Comparison of ENCODE assay signal across 29 mouse cellular contexts in the genomic region with DNA sequence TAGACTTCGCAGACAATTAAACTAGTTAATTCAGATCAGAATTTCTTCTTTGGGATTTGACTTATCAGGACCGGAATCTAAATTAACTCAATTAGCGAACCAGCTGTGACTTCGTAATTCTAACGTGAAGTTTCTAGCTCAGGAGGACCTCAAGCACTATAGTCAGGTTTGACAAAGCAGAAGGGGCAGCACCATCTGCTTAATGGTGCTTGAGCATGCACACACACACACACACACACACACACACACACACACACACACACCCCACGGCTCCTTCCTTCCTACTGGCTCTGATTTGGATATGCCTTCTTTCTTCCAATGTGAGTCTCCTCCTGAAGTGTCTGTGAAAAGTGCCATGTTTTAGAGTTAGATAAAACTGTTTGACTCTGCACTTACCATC. TPM values are rescaled to one million over a fixed set of nuclear protein-coding genes. Genes with fewer than 3 reads are reported as not detected.
DNase-seq lines count a peak whose midpoint lies in the region; ATAC-seq lines count a peak whose summit lies in the region.
"Had no signal": no experiment of that assay in that cellular context is flagged by ENCODE, and none has a peak within 500 bp of the region (broad histone marks: within the 10 kb centered on the region; RNA-seq: fewer than 3 reads in every experiment).

No protein-coding gene starts in this region.

- 0 out of 2 replicates have a peak, but pooled peaks cover 6% of the 10 kb centered on the region for H3K4me1 ChIP-seq in hindbrain, embryonic 14.5 days (replicated peaks; ENCODE audit: control insufficient read depth, insufficient read depth, low read length)
- H3K4me1 ChIP-seq in hindbrain, embryonic 12.5 days: peaks cover 4% of the 10 kb centered on the region
- H3K4me1 ChIP-seq in neural tube, embryonic 13.5 days (replicated peaks): peaks cover 44% of the 10 kb centered on the region
- H3K4me1 ChIP-seq: heart, embryonic 12.5 days; heart, embryonic 15.5 days had no signal

- no peak overlapping the region for H3K27ac ChIP-seq in hindbrain, embryonic 14.5 days
- no peak overlapping the region for H3K27ac ChIP-seq in hindbrain, embryonic 12.5 days
- H3K27ac ChIP-seq in neural tube, embryonic 13.5 days (replicated peaks): no peak overlapping the region
- H3K27ac ChIP-seq: embryonic facial prominence, embryonic 10.5 days; embryonic facial prominence, embryonic 13.5 days; forebrain, embryonic 13.5 days; heart, embryonic 15.5 days; hindbrain, embryonic 10.5 days had no signal

- H3K9me3 ChIP-seq in hindbrain, embryonic 14.5 days (ENCODE audit: control insufficient read depth, low read length): no peaks in the 10 kb centered on the region
- H3K9me3 ChIP-seq in hindbrain, embryonic 12.5 days (replicated peaks): no peaks in the 10 kb centered on the region
- no peaks in the 10 kb centered on the region for H3K9me3 ChIP-seq in neural tube, embryonic 13.5 days
- H3K9me3 ChIP-seq: embryonic facial prominence, embryonic 10.5 days; embryonic facial prominence, embryonic 13.5 days; forebrain, embryonic 13.5 days; heart, embryonic 12.5 days; heart, embryonic 15.5 days; hindbrain, embryonic 10.5 days had no signal

- H3K36me3 ChIP-seq in hindbrain, embryonic 14.5 days (replicated peaks; ENCODE audit: control insufficient read depth, insufficient read depth): no peaks in the 10 kb centered on the region
- no peaks in the 10 kb centered on the region for H3K36me3 ChIP-seq in hindbrain, embryonic 12.5 days
- H3K36me3 ChIP-seq in neural tube, embryonic 13.5 days: no peaks in the 10 kb centered on the region
- H3K36me3 ChIP-seq: embryonic facial prominence, embryonic 10.5 days; embryonic facial prominence, embryonic 13.5 days; heart, embryonic 12.5 days; heart, embryonic 15.5 days; hindbrain, embryonic 10.5 days had no signal

- H3K4me3 ChIP-seq in hindbrain, embryonic 14.5 days (replicated peaks; ENCODE audit: low read length): no peak overlapping the region
- no peak overlapping the region for H3K4me3 ChIP-seq in hindbrain, embryonic 12.5 days
- no peak overlapping the region for H3K4me3 ChIP-seq in neural tube, embryonic 13.5 days
- H3K4me3 ChIP-seq: embryonic facial prominence, embryonic 10.5 days; embryonic facial prominence, embryonic 13.5 days; erythroblast, embryonic 14.5 days; forebrain, embryonic 13.5 days; heart, embryonic 12.5 days; heart, embryonic 15.5 days; hindbrain, embryonic 10.5 days had no signal

- H3K4me2 ChIP-seq in hindbrain, embryonic 14.5 days (replicated peaks): no peak overlapping the region
- H3K4me2 ChIP-seq in hindbrain, embryonic 12.5 days (replicated peaks): no peak overlapping the region
- no peak overlapping the region for H3K4me2 ChIP-seq in neural tube, embryonic 13.5 days
- H3K4me2 ChIP-seq: embryonic facial prominence, embryonic 13.5 days; forebrain, embryonic 13.5 days; heart, embryonic 12.5 days; heart, embryonic 15.5 days had no signal

- no peak for ATAC-seq in hindbrain, embryonic 14.5 days (ENCODE audit: low FRiP score)
- no peak for ATAC-seq in hindbrain, embryonic 12.5 days (ENCODE audit: low FRiP score)
- peak; percentile 71 for ATAC-seq in neural tube, embryonic 13.5 days (ENCODE audit: low read depth)
- ATAC-seq: forebrain, embryonic 13.5 days; forebrain, embryonic 16.5 days; hindbrain, embryonic 16.5 days; inflammation-experienced regulatory T-cells, adult 6 months; Patski had no signal

- 50% methylated on average over 6 of the region's 6 CpGs for WGBS in hindbrain, embryonic 14.5 days
- whole genome bisulfite sequencing in hindbrain, embryonic 12.5 days: 73% methylated on average over 6 of the region's 6 CpGs
- WGBS in neural tube, embryonic 13.5 days: 47% methylated on average over 6 of the region's 6 CpGs

- DNase-seq in hindbrain, embryonic 14.5 days (ENCODE audit: low spot score): peak; percentile 48
- no peak for DNase-seq in neural tube, embryonic 10.5 days (ENCODE audit: extremely low spot score, low spot score)
- peak; percentile 46 for DNase-seq in retina, embryonic 14.5 days (ENCODE audit: low spot score)
- DNase-seq in heart, adult 18-20 months: no peak
- DNase-seq in right cerebral cortex, postnatal 4 days: no peak
- DNase-seq: adrenal gland, postnatal 10 days; adrenal gland, postnatal 36 days; cerebellum, adult 11 months; cerebellum, adult 2 months; cerebellum, postnatal 10 days; cerebellum, postnatal 36 days; embryo, embryonic 11 days; gastrocnemius, postnatal 10 days; heart, adult 11 months; heart, postnatal 10 days; heart, postnatal 36 days had no signal

- no peaks in the 10 kb centered on the region for H3K27me3 ChIP-seq in hindbrain, embryonic 14.5 days (ENCODE audit: control insufficient read depth, insufficient read depth, low read length)
- H3K27me3 ChIP-seq in hindbrain, embryonic 12.5 days: no peaks in the 10 kb centered on the region
- no peaks in the 10 kb centered on the region; the same call in 1 of the 2 replicates for H3K27me3 ChIP-seq in neural tube, embryonic 13.5 days
- H3K27me3 ChIP-seq: forebrain, embryonic 13.5 days; heart, embryonic 15.5 days had no signal

- no peak overlapping the region for H3K9ac ChIP-seq in hindbrain, embryonic 14.5 days
- no peak overlapping the region for H3K9ac ChIP-seq in hindbrain, embryonic 12.5 days
- H3K9ac ChIP-seq in neural tube, embryonic 13.5 days: no peak overlapping the region
- H3K9ac ChIP-seq: embryonic facial prominence, embryonic 13.5 days; forebrain, embryonic 13.5 days; heart, embryonic 12.5 days; heart, embryonic 15.5 days had no signal

RNA-seq across cellular contexts. Expression of a gene that starts 18.7 kb away (rescaled TPM):
- 13.6 and 14.1 TPM in 2 replicates for polyA plus RNA-seq in hindbrain, embryonic 14.5 days (2014; fragmentation: Nextera tagmentation; extraction: Ambion mirVana)
- polyA plus RNA-seq in hindbrain, embryonic 12.5 days (2016; fragmentation: Nextera tagmentation; extraction: Ambion mirVana): 15.9 and 18.9 TPM in 2 replicates
- polyA plus RNA-seq in neural tube, embryonic 13.5 days (2015; fragmentation: Nextera tagmentation; extraction: Ambion mirVana): 15.1 and 15.7 TPM in 2 replicates
- total RNA-seq in heart, adult 18-20 months (2021): 1 to 10 TPM; 3.9 to 5.9 TPM

Comparison
In these comparisons a context has a peak if more than half of its experiments do, and no peak if none do; other contexts are left out.
1. DNase-seq: peak in hindbrain, embryonic 14.5 days (single experiment) and retina, embryonic 14.5 days (single experiment); none in neural tube, embryonic 10.5 days (single experiment), heart, adult 18-20 months (0 of 2) and right cerebral cortex, postnatal 4 days (single experiment).